17 mouse cellular contexts compared by ENCODE assay signal in genomic region chr10:111827930-111828329, GRCm38 (mm10).
"Had no signal": no experiment of that assay in that cellular context is flagged by ENCODE, and none has a peak within 500 bp of the region (broad histone marks: within the 10 kb centered on the region; RNA-seq: fewer than 3 reads in every experiment).

No protein-coding gene starts in this region.

- H3K36me3 ChIP-seq: limb, embryonic 15.5 days; liver, embryonic 15.5 days; neural tube, embryonic 12.5 days; stomach, embryonic 15.5 days had no signal

- H3K4me1 ChIP-seq: neural tube, embryonic 12.5 days; stomach, embryonic 15.5 days had no signal

- H3K4me3 ChIP-seq: limb, embryonic 15.5 days; liver, embryonic 15.5 days; neural tube, embryonic 12.5 days; stomach, embryonic 15.5 days had no signal

- DNase-seq: kidney, adult 11 months; kidney, adult 9 months; kidney, postnatal 36 days; layer of hippocampus, adult 9-11 months; layer of hippocampus, postnatal 36 days; midbrain, embryonic 14.5 days; retina, postnatal 1 day; right cerebral cortex, postnatal 4 days; thymus, adult 2 months; thymus, postnatal 25 days had no signal

- H3K4me2 ChIP-seq: limb, embryonic 15.5 days; liver, embryonic 15.5 days; neural tube, embryonic 12.5 days; stomach, embryonic 15.5 days had no signal

- H3K27me3 ChIP-seq: limb, embryonic 15.5 days; liver, embryonic 15.5 days; neural tube, embryonic 12.5 days; stomach, embryonic 15.5 days had no signal

- H3K9ac ChIP-seq: limb, embryonic 15.5 days; liver, embryonic 15.5 days; neural tube, embryonic 12.5 days; stomach, embryonic 15.5 days had no signal

- ATAC-seq: hindbrain, postnatal 0 days had no signal

- H3K9me3 ChIP-seq: limb, embryonic 15.5 days; liver, embryonic 15.5 days; neural tube, embryonic 12.5 days; stomach, embryonic 15.5 days had no signal

- H3K27ac ChIP-seq: hindbrain, postnatal 0 days; kidney, postnatal 0 days; limb, embryonic 15.5 days; liver, embryonic 15.5 days; macrophage; neural tube, embryonic 12.5 days; stomach, embryonic 15.5 days had no signal
